28 mouse cellular contexts compared by ENCODE assay signal in genomic region chr1:85985784-85986183, GRCm38 (mm10). TPM values are rescaled to one million over a fixed set of nuclear protein-coding genes. Genes with fewer than 3 reads are reported as not detected.
"Had no signal": no experiment of that assay in that cellular context is flagged by ENCODE, and none has a peak within 500 bp of the region (broad histone marks: within the 10 kb centered on the region; RNA-seq: fewer than 3 reads in every experiment).

No protein-coding gene starts in this region.

- H3K4me2 ChIP-seq: heart, embryonic 12.5 days; hindbrain, embryonic 12.5 days; hindbrain, embryonic 14.5 days; intestine, embryonic 15.5 days; limb, embryonic 13.5 days; limb, embryonic 15.5 days; liver, embryonic 12.5 days had no signal

- H3K27me3 ChIP-seq: heart, embryonic 12.5 days; hindbrain, embryonic 12.5 days; intestine, embryonic 15.5 days; limb, embryonic 13.5 days; limb, embryonic 15.5 days; liver, embryonic 12.5 days had no signal

- ATAC-seq: hindbrain, embryonic 16.5 days; intestine, embryonic 15.5 days; intestine, postnatal 0 days; liver, embryonic 12.5 days had no signal

- DNase-seq: gastrocnemius, postnatal 25 days; heart, adult 18-20 months; heart, postnatal 10 days; heart, postnatal 4 days; kidney, adult 18-20 months; kidney, adult 8-10 months; kidney, postnatal 10 days; kidney, postnatal 25 days; kidney, postnatal 4 days; left cerebral cortex, postnatal 4 days had no signal

- H3K36me3 ChIP-seq: heart, embryonic 10.5 days; heart, embryonic 12.5 days; hindbrain, embryonic 10.5 days; hindbrain, embryonic 12.5 days; intestine, embryonic 15.5 days; limb, embryonic 13.5 days; limb, embryonic 15.5 days; liver, embryonic 12.5 days had no signal

- H3K4me3 ChIP-seq: heart, embryonic 10.5 days; heart, embryonic 12.5 days; hindbrain, embryonic 10.5 days; hindbrain, embryonic 12.5 days; intestine, embryonic 15.5 days; layer of hippocampus, adult 2 months; limb, embryonic 13.5 days; limb, embryonic 15.5 days; liver, embryonic 12.5 days had no signal

- H3K27ac ChIP-seq: heart, embryonic 10.5 days; hindbrain, embryonic 10.5 days; hindbrain, embryonic 12.5 days; hindbrain, embryonic 14.5 days; intestine, embryonic 15.5 days; layer of hippocampus, adult 2 months; limb, embryonic 13.5 days; limb, embryonic 15.5 days; liver, embryonic 12.5 days had no signal

- H3K4me1 ChIP-seq: hindbrain, embryonic 10.5 days; hindbrain, embryonic 12.5 days; limb, embryonic 13.5 days had no signal

- H3K9ac ChIP-seq: heart, embryonic 12.5 days; hindbrain, embryonic 12.5 days; hindbrain, embryonic 14.5 days; intestine, embryonic 15.5 days; limb, embryonic 13.5 days; limb, embryonic 15.5 days; liver, embryonic 12.5 days had no signal

- H3K9me3 ChIP-seq: heart, embryonic 10.5 days; hindbrain, embryonic 10.5 days; hindbrain, embryonic 12.5 days; intestine, embryonic 15.5 days; limb, embryonic 13.5 days; limb, embryonic 15.5 days; liver, embryonic 12.5 days had no signal

RNA-seq across cellular contexts. Expression of gene Gpr55, which starts 25.0 kb away (rescaled TPM):
- polyA plus RNA-seq: heart, embryonic 10.5 days; hindbrain, embryonic 10.5 days; kidney, embryonic 14.5 days; limb, embryonic 11.5 days; liver, embryonic 12.5 days had no signal

RNA-seq across cellular contexts. Expression of gene Spata3, which starts 30.8 kb away (rescaled TPM):
- polyA plus RNA-seq: heart, embryonic 10.5 days; heart, embryonic 12.5 days; heart, embryonic 14.5 days; heart, embryonic 16.5 days; hindbrain, embryonic 10.5 days; hindbrain, embryonic 12.5 days; intestine, embryonic 15.5 days; intestine, postnatal 0 days; kidney, embryonic 16.5 days; limb, embryonic 11.5 days; limb, embryonic 13.5 days; limb, embryonic 15.5 days; liver, adult 2 months had no signal

RNA-seq across cellular contexts. Expression of gene 4933407L21Rik, which starts 57.5 kb away (rescaled TPM):
- polyA plus RNA-seq: heart, embryonic 10.5 days; heart, embryonic 12.5 days; liver, adult 2 months; liver, embryonic 12.5 days had no signal
